Mouse (Mus musculus): ENCODE results near the gene Shpk.

GRCm38 (mm10) chr11:73199230-73199712, at the start of gene Shpk:
- no peak for TF ChIP-seq ZC3H11A (IDR thresholded peaks at IDR 0.05; ENCODE audit: borderline replicate concordance, low read depth, low read length)
- no peak for TF ChIP-seq HCFC1 (IDR thresholded peaks at IDR 0.05; ENCODE audit: borderline replicate concordance, insufficient read depth, low read length)
- no peak for TF ChIP-seq ZNF384 (IDR thresholded peaks at IDR 0.05; ENCODE audit: low read depth, low read length)
- no peak for TF ChIP-seq MAFK (IDR thresholded peaks at IDR 0.05; ENCODE audit: insufficient read depth, low read depth, low read length)
- 0 out of 2 replicates have a peak, but pooled peaks have one; percentile 19 for TF ChIP-seq CHD2 (IDR thresholded peaks at IDR 0.05; ENCODE audit: low read depth, low read length)

All from ES-E14 (cell line).